Mouse (Mus musculus) thymus, postnatal 0 days (tissue): Measurements from ENCODE around the gene Rgs16. TPM values are rescaled to one million over a fixed set of nuclear protein-coding genes. Genes with fewer than 3 reads are reported as not detected.
"Not testable (repeated sequence)": the region's sequence is repeated elsewhere in the genome, so short reads cannot be mapped to it uniquely, and the experiment has no call there.

Experiments
- DNase-seq: peaks from one replicate; pipeline ENCODE4 v3.0.0-alpha.2; 2015; ENCODE audit warnings: low spot score
- polyA plus RNA-seq: library from polyadenylated mRNA; unstranded; fragments of >200 nt; fragmentation: Nextera tagmentation; extraction: Ambion mirVana; gene quantifications from 2 replicates; pipeline ENCODE4 v1.2.1, GENCODE M21; 2015

Gene Rgs16
- polyA plus RNA-seq, 1 experiment from 2014 or later: 4.1 TPM

GRCm38 (mm10) chr1:153750054-153750453 is 9.9 kb downstream of the Rgs16 start:
- no peak for DNase-seq

- DNase-seq: peak; percentile 68
Observed at GRCm38 (mm10) chr1:153751763-153752301, 11.7 kb downstream of the Rgs16 start.

GRCm38 (mm10) chr1:153752521-153752920 is 12.4 kb downstream of the Rgs16 start:
- DNase-seq: no peak

- DNase-seq: no peak
Observed at GRCm38 (mm10) chr1:153753725-153754464, 13.7 kb downstream of the Rgs16 start.

GRCm38 (mm10) chr1:153764136-153764535 is 24.0 kb downstream of the Rgs16 start:
- no peak for DNase-seq

- DNase-seq: no peak
Observed at GRCm38 (mm10) chr1:153766298-153766697, 26.1 kb downstream of the Rgs16 start.

- DNase-seq: no peak
Observed at GRCm38 (mm10) chr1:153767281-153767680, 27.1 kb downstream of the Rgs16 start.

GRCm38 (mm10) chr1:153768465-153768864 is 28.3 kb downstream of the Rgs16 start:
- no peak for DNase-seq

- DNase-seq: not testable (repeated sequence)
Observed at GRCm38 (mm10) chr1:153769571-153769970, 29.4 kb downstream of the Rgs16 start.

- DNase-seq: no peak
Observed at GRCm38 (mm10) chr1:153769998-153770775, 30.0 kb downstream of the Rgs16 start.

- DNase-seq: no peak
Observed at GRCm38 (mm10) chr1:153770776-153771167, 30.6 kb downstream of the Rgs16 start.

GRCm38 (mm10) chr1:153775174-153775573 is 35.0 kb downstream of the Rgs16 start:
- no peak for DNase-seq

- no peak for DNase-seq
Observed at GRCm38 (mm10) chr1:153776257-153776656, 36.1 kb downstream of the Rgs16 start.

- no peak for DNase-seq
Observed at GRCm38 (mm10) chr1:153778205-153778604, 38.1 kb downstream of the Rgs16 start.

GRCm38 (mm10) chr1:153783339-153783738 is 43.2 kb downstream of the Rgs16 start:
- DNase-seq: no peak

- DNase-seq: no peak
Observed at GRCm38 (mm10) chr1:153785608-153786007, 45.5 kb downstream of the Rgs16 start.

GRCm38 (mm10) chr1:153790708-153791107 is 50.6 kb downstream of the Rgs16 start:
- no peak for DNase-seq

- DNase-seq: no peak
Observed at GRCm38 (mm10) chr1:153794241-153794640, 54.1 kb downstream of the Rgs16 start.
